In genomic region chr15:91395165-91395564, GRCm38 (mm10) we compare ENCODE assay signal across 22 mouse cellular contexts.
DNase-seq lines count a peak whose midpoint lies in the region; ATAC-seq lines count a peak whose summit lies in the region.
"Had no signal": no experiment of that assay in that cellular context is flagged by ENCODE, and none has a peak within 500 bp of the region (broad histone marks: within the 10 kb centered on the region; RNA-seq: fewer than 3 reads in every experiment).

No protein-coding gene starts in this region.

- no peak for DNase-seq in frontal cortex, postnatal 36 days (ENCODE audit: low spot score in 2 of 2)
- peak; percentile 76 for DNase-seq in heart, adult 11 months
- DNase-seq in brain, adult 2 months (ENCODE audit: low read depth, low spot score): peak; percentile 58
- no peak for DNase-seq in layer of hippocampus, adult 8-10 months (ENCODE audit: low spot score in 2 of 2)
- DNase-seq: adrenal gland, adult 2 months; adrenal gland, adult 8-10 months; adrenal gland, postnatal 10 days; adrenal gland, postnatal 14 days; adrenal gland, postnatal 25 days; adrenal gland, postnatal 36 days; B cell, adult 2 months; cerebellum, adult 11 months; cerebellum, adult 11-12 months; cerebellum, adult 18-20 months; cerebellum, adult 2 months had no signal

- ATAC-seq in frontal cortex, adult (ENCODE audit: low TSS enrichment): peak; percentile 76; the same call in 1 of the 2 replicates
- no peak for ATAC-seq in heart, embryonic 11.5 days (replicated peaks; ENCODE audit: insufficient number of reproducible peaks, low FRiP score, low TSS enrichment)
- ATAC-seq: activated CD4-positive, CD25-positive, alpha-beta regulatory T cell, adult 4 months; CD4-positive, CD25-positive, alpha-beta regulatory T cell, adult 4 months; Patski had no signal

- 78% methylated on average over 4 of the region's 4 CpGs for WGBS in heart, embryonic 11.5 days (ENCODE audit: insufficient replicate concordance)

- no peaks in the 10 kb centered on the region for H3K4me1 ChIP-seq in heart, embryonic 11.5 days (ENCODE audit: control insufficient read depth, insufficient read depth, low read length)

- H3K4me3 ChIP-seq in heart, embryonic 11.5 days (ENCODE audit: low read depth, low read length): no peak overlapping the region

- H3K27me3 ChIP-seq in heart, embryonic 11.5 days (ENCODE audit: control insufficient read depth, insufficient read depth, low read length): no peaks in the 10 kb centered on the region
- H3K27me3 ChIP-seq: CH12.LX, Patski had no signal

- no peak overlapping the region for H3K4me2 ChIP-seq in heart, embryonic 11.5 days

- H3K27ac ChIP-seq in heart, embryonic 11.5 days (ENCODE audit: low read depth, low read length): no peak overlapping the region

- no peak overlapping the region for H3K9ac ChIP-seq in heart, embryonic 11.5 days (ENCODE audit: low read depth, low read length)

- H3K9me3 ChIP-seq in heart, embryonic 11.5 days (replicated peaks; ENCODE audit: control insufficient read depth, low read length): no peaks in the 10 kb centered on the region

- H3K36me3 ChIP-seq in heart, embryonic 11.5 days (ENCODE audit: control insufficient read depth, insufficient read depth, low read length): no peaks in the 10 kb centered on the region
- H3K36me3 ChIP-seq: G1E had no signal

Comparison
In these comparisons a context has a peak if more than half of its experiments do, and no peak if none do; other contexts are left out.
1. DNase-seq: peak in heart, adult 11 months (single experiment) and brain, adult 2 months (single experiment); none in frontal cortex, postnatal 36 days (0 of 2) and layer of hippocampus, adult 8-10 months (0 of 2).